Mouse (Mus musculus): ENCODE measurements at regions not wholly inside any gene's neighbourhood (a gene's known extent, or its start where the extent isn't known, plus 50 kb on each side); places are given as distances from the start of the nearest gene placed in this dataset.

DNA sequence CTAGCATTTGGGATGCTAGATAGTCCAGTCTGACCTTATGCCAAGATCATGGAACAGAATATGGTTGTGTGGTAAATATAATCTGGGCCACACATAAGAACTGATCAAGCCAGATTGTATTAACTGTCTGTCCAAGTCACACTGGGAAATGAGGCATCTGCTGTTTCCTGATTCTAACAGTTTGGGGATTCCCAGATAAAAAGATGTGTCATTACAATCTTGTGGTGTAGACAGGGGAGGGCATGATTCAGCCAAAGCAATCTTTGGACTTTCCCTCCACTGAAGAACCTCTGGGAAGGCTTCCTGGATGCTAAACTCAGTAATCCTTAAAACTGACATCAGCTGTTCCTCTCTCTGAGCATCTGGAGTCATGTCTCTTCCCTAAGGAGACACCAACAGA lies 79.6 kb upstream of the Asb5 start:
- ChIA-PET CTCF (no interaction called here), POLR2A (no interaction called here)

DNA sequence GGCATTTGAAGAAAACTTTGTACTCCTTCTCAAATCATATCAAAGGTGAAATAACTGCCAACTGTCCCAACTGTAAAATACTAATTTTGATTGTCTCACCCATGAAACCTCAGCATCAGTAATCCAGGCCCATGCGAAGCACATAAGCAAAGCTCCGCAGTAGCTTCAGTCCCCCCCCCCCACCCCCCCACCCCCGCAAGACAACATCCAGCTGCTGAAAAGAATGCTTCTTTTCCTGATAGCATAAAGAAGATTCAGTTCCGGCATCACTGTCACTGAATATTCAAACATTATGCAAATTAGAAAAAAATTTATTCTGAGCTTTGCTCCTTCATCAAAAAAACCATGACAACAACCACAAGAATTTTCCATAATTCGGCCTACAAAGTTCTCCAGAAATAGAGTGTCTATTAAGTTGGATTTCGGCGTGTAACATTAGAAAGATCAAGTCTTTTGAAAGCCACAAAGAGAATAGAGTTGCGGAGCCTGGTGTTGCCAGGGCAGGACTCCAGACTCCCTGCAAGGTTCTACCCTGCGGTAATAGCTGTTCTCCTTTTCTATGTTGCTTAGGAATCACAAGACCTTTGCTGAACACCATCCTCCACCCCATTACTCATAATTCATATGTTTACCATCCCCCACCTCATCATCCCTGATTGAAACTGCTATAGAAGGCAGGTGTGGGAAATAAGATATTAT lies 77.9 kb upstream of the Asb5 start:
- CTCF ChIA-PET: no interaction called here
- POLR2A ChIA-PET: interaction anchor here in 1 of 4 experiments (0.6 kb wide), 1 partner anchor 580 kb away, joined by 3 read pairs; no protein-coding TSS in a partner anchor

DNA sequence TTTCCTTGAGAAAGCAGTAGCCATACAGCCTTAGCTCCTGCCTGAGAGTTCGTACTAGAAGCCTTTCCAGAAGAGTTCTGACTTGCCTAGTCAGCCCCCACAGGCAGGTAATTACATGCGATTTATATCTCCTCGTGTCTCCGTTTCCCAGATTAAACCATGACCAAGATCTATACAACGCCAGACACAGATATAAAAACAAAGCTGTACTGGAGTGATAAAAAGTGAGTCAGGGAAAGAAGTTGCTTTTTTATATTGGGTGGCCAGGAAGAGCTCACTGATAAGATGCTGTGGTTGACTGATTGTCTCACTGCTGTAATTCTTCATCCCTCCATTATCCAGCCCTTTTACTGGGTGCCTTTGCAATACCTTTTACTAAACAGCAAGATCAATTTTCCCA lies 64.4 kb upstream of the Asb5 start:
- ChIA-PET POLR2A (no interaction called here), CTCF (no interaction called here)

DNA sequence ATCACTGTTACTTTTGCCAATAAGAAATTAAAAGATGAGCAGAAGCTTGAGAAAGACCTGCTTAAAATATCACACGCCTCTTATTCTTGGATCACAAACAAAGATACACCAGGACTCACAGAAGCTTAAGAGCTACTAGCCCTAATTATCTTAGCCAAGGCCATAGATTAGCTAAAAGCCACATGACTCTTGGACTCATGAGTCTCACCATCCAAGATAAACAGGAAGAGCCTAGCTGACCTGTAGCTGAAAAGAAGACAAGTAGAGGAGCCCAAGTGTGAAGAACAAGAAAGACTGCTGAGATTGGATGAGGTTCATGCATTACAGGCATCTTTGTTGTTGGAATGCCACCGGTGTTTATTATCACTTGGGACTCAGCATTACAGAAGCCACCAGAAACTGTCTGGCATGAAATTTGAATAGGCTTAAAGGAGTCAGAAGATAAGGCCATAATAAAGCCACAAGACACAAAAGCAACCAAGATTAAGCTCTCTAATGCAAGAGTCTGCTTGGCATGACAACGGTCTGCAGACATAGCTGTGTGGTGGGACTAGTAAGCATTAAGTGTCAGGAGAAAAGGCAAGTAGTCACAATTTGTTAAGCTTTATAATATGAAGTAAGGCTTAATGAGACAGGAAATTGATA lies 63.8 kb upstream of the Asb5 start:
- ChIA-PET CTCF (no interaction called here), POLR2A (no interaction called here)

Data from embryonic stem cell, embryonic (primary cell).